Mouse (Mus musculus): Measurements from ENCODE around the gene Glg1.

DNA sequence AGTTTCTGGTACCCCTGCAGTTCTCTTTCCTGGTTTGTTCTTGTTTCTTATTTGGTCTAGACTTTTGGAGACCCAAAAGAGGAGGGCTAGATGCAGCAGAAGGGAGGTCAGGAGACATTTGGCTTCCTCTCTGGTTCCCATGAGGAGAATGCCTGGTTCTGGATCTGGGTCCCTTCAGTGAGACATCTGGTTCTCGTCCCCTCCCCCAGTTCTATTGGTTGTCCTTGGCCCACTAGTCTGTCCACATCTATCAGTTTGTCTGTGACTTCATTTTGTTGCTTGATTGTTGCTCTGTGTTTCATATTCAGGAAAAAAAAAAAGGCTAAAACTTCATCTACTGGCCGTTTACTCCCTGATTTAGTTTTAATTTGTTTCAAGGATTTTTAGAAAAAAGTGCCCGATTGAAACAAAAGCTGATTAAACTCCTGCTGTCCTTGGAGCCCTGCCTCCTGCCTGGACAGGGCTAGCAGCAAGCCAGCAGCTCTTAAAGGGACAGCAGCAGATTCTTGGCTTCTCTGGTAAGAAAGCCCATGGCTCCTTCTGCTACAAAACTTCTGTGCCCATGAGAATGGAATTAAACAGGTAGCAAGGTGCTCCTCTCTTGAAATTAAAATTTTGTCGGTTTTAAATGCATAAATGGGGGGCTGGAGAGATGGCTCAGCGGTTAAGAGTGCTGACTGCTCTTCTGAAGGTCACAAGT is 46.2 kb upstream of the Glg1 start:
- TF ChIP-seq GATA1 (IDR thresholded peaks at IDR 0.05; ENCODE audit: borderline replicate concordance, low read length) (no peak), FLI1 (IDR thresholded peaks at IDR 0.05; ENCODE audit: low read length) (no peak)

Data from megakaryocyte, embryonic 14.5 days (primary cell).